Comparison of ENCODE assay signal across 18 mouse cellular contexts in the genomic region with DNA sequence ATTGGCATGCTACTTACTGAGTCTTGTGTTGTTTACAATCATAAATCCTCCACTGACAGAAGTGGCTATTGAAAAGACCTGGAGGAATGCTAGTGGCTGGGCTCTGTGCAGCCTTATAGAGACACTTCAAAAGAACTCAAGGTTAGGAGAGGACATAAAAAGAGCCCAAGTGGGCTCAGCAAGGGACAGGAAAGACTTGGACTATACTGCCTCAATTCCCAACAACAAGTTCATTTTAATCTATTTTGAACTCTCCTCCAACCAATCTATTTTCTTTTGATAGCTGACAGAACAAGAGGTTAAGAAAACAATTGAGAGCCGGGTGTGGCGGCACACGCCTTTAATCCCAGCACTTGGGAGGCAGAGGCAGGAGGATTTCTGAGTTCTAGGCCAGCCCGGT. TPM values are rescaled to one million over a fixed set of nuclear protein-coding genes. Genes with fewer than 3 reads are reported as not detected.
"Had no signal": no experiment of that assay in that cellular context is flagged by ENCODE, and none has a peak within 500 bp of the region (broad histone marks: within the 10 kb centered on the region; RNA-seq: fewer than 3 reads in every experiment).

No protein-coding gene starts in this region.

- DNase-seq: cerebellum, postnatal 10 days; cerebellum, postnatal 14 days; cerebellum, postnatal 25 days; cerebellum, postnatal 36 days; embryo, embryonic 11 days; forebrain, postnatal 0 days; gastrocnemius, adult 2 months; gastrocnemius, postnatal 10 days; gastrocnemius, postnatal 14 days; gastrocnemius, postnatal 25 days; gastrocnemius, postnatal 36 days; heart, adult 18-20 months; heart, adult 2 months had no signal

- ATAC-seq: forebrain, embryonic 13.5 days; forebrain, embryonic 14.5 days; forebrain, embryonic 15.5 days; forebrain, embryonic 16.5 days; forebrain, postnatal 0 days had no signal

RNA-seq across cellular contexts. Expression of a gene that starts 49.1 kb away (rescaled TPM):
- polyA plus RNA-seq: erythroblast, embryonic 14.5 days had no signal
